Comparison of ENCODE assay signal across 7 mouse cellular contexts in genomic region chr11:102604010-102604584, GRCm38 (mm10). TPM values are rescaled to one million over a fixed set of nuclear protein-coding genes. Genes with fewer than 3 reads are reported as not detected.
A peak's percentile ranks its signal among the peaks of the same experiment; 100 is the strongest.
DNase-seq lines count a peak whose midpoint lies in the region.

Gene Fzd2, plus strand, starts transcription at chr11:102604396.

- peaks cover 33% of the 10 kb centered on the region for H3K4me1 ChIP-seq in embryonic facial prominence, embryonic 10.5 days
- peaks cover 64% of the 10 kb centered on the region for H3K4me1 ChIP-seq in midbrain, embryonic 10.5 days

- peak; percentile 77 for DNase-seq in adrenal gland, postnatal 25 days
- DNase-seq in embryonic facial prominence, embryonic 10.5 days (ENCODE audit: low spot score): peak; percentile 100
- DNase-seq in heart, adult 11 months: peak; percentile 100
- DNase-seq in kidney, adult 11 months: peak; percentile 89
- peak; percentile 95 for DNase-seq in left cerebral cortex, postnatal 4 days
- DNase-seq in midbrain, embryonic 10.5 days (ENCODE audit: low spot score): peak; percentile 98
- DNase-seq in splenic B cell, adult 2 months (ENCODE audit: low read depth, low spot score): peak; percentile 30

- H3K9me3 ChIP-seq in embryonic facial prominence, embryonic 10.5 days: no peaks in the 10 kb centered on the region
- H3K9me3 ChIP-seq in midbrain, embryonic 10.5 days (replicated peaks): no peaks in the 10 kb centered on the region

- WGBS in embryonic facial prominence, embryonic 10.5 days: under 1% methylated on average over 31 of the region's 31 CpGs
- under 1% methylated on average over 31 of the region's 31 CpGs for WGBS in midbrain, embryonic 10.5 days

- peak within 1 kb of the TSS; percentile 87 for H3K4me3 ChIP-seq in embryonic facial prominence, embryonic 10.5 days
- peak within 1 kb of the TSS; percentile 75 for H3K4me3 ChIP-seq in midbrain, embryonic 10.5 days

- peaks cover 10% of the 10 kb centered on the region for H3K27me3 ChIP-seq in embryonic facial prominence, embryonic 10.5 days (replicated peaks; ENCODE audit: low read depth, poor library complexity, severe bottlenecking)
- H3K27me3 ChIP-seq in midbrain, embryonic 10.5 days (ENCODE audit: low read depth, poor library complexity, severe bottlenecking): peaks cover 40% of the 10 kb centered on the region
- peaks cover 2% of the 10 kb centered on the region; the same call in 1 of the 2 replicates for H3K27me3 ChIP-seq in splenic B cell, adult 2 months (ENCODE audit: control insufficient read depth, insufficient read depth, low read length, poor library complexity, severe bottlenecking)

- H3K27ac ChIP-seq in embryonic facial prominence, embryonic 10.5 days (replicated peaks): peak within 1 kb of the TSS; percentile 99
- H3K27ac ChIP-seq in midbrain, embryonic 10.5 days (replicated peaks): peak within 1 kb of the TSS; percentile 97

- intact Hi-C loops in left cerebral cortex, postnatal 4 days (cut with DNase I): no loop called here

- H3K36me3 ChIP-seq in embryonic facial prominence, embryonic 10.5 days (replicated peaks): peaks cover 14% of the 10 kb centered on the region
- peaks cover 5% of the 10 kb centered on the region; the same call in 1 of the 2 replicates for H3K36me3 ChIP-seq in midbrain, embryonic 10.5 days
- H3K36me3 ChIP-seq in splenic B cell, adult 2 months (ENCODE audit: control insufficient read depth, insufficient read depth, low read length, poor library complexity, severe bottlenecking): no peaks in the 10 kb centered on the region

RNA-seq across cellular contexts. Expression of gene Fzd2, which starts in this region (rescaled TPM):
- 3.8 and 4.9 TPM in 2 replicates for total RNA-seq in adrenal gland, postnatal 25 days (2021)
- polyA plus RNA-seq in embryonic facial prominence, embryonic 10.5 days (2016; fragmentation: Nextera tagmentation; extraction: Ambion mirVana): 45.8 and 49.0 TPM in 2 replicates
- 1 to 10 TPM; 6.8 to 7.4 TPM for total RNA-seq in left cerebral cortex, postnatal 4 days (2021)
- 26.5 and 27.9 TPM in 2 replicates for polyA plus RNA-seq in midbrain, embryonic 10.5 days (2016; fragmentation: Nextera tagmentation; extraction: Ambion mirVana)

Comparison
In these comparisons a context has a peak if more than half of its experiments do, and no peak if none do; other contexts are left out.
1. Peak in every context shown above with its lines: DNase-seq, H3K4me3 ChIP-seq and H3K27ac ChIP-seq.
2. DNase-seq: peak in every context shown above with its lines; median percentile 100 in embryonic facial prominence, embryonic 10.5 days; 100 in heart, adult 11 months; 98 in midbrain, embryonic 10.5 days; 95 in left cerebral cortex, postnatal 4 days; 89 in kidney, adult 11 months; 77 in adrenal gland, postnatal 25 days; 30 in splenic B cell, adult 2 months.